8 mouse cellular contexts compared by ENCODE assay signal in the genomic region with DNA sequence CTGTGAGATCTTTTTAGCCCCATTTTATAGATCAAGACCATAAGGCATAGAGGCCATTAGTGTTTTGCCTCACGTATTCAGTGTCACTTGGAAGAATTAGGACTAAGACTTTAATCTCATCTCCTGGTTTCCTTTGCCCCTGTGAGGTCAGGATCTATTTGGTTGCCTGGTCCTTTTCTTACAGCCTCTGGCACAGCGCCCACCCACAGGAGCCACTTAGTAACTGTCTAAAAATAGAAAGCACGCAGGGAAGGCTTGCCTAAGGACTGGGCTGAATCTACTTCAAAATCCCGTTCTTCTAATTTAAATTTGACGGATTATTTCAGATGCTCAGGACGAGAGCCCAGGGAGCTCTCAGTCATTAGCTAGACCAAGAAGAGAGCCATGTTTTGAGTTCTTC. TPM values are rescaled to one million over a fixed set of nuclear protein-coding genes. Genes with fewer than 3 reads are reported as not detected.
A peak's percentile ranks its signal among the peaks of the same experiment; 100 is the strongest.
DNase-seq lines count a peak whose midpoint lies in the region; ATAC-seq and TF ChIP-seq lines count a peak whose summit lies in the region.

No protein-coding gene starts in this region.

- no peak overlapping the region for H3K9ac ChIP-seq in hindbrain, embryonic 15.5 days
- no peak overlapping the region for H3K9ac ChIP-seq in hindbrain, embryonic 13.5 days
- no peak overlapping the region for H3K9ac ChIP-seq in heart, embryonic 15.5 days

- peak; percentile 64 for DNase-seq in adrenal gland, postnatal 14 days
- DNase-seq in lung, adult 2 months, result peak; percentile 53
- DNase-seq in layer of hippocampus, adult 9-11 months, result no peak
- DNase-seq in thymus, postnatal 10 days (ENCODE audit: low spot score in 2 of 2), result no peak

- H3K27me3 ChIP-seq in hindbrain, embryonic 15.5 days, result no peaks in the 10 kb centered on the region
- no peaks in the 10 kb centered on the region for H3K27me3 ChIP-seq in hindbrain, embryonic 13.5 days
- no peaks in the 10 kb centered on the region for H3K27me3 ChIP-seq in heart, embryonic 15.5 days

- no peak overlapping the region for H3K4me2 ChIP-seq in hindbrain, embryonic 15.5 days
- H3K4me2 ChIP-seq in hindbrain, embryonic 13.5 days, result no peak overlapping the region
- peak overlapping the region; percentile 48 for H3K4me2 ChIP-seq in heart, embryonic 15.5 days

- 49% methylated on average over 6 of the region's 6 CpGs for WGBS in hindbrain, embryonic 15.5 days
- 58% methylated on average over 6 of the region's 6 CpGs for WGBS in hindbrain, embryonic 13.5 days
- 15% methylated on average over 6 of the region's 6 CpGs for WGBS in heart, embryonic 15.5 days
- 20% methylated on average over 6 of the region's 6 CpGs for WGBS in lung, adult 2 months

- no peaks in the 10 kb centered on the region for H3K36me3 ChIP-seq in hindbrain, embryonic 15.5 days
- no peaks in the 10 kb centered on the region for H3K36me3 ChIP-seq in hindbrain, embryonic 13.5 days
- no peaks in the 10 kb centered on the region for H3K36me3 ChIP-seq in heart, embryonic 15.5 days

- no peak for TF ChIP-seq POLR2A in lung, adult 2 months (IDR thresholded peaks at IDR 0.05; ENCODE audit: borderline replicate concordance, extremely low read depth, low read depth, low read length)

- ATAC-seq in hindbrain, embryonic 15.5 days (ENCODE audit: low FRiP score, low read depth), result no peak
- ATAC-seq in hindbrain, embryonic 13.5 days (ENCODE audit: low FRiP score), result no peak
- peak; percentile 73 for ATAC-seq in heart, embryonic 15.5 days (replicated peaks; ENCODE audit: insufficient number of reproducible peaks, insufficient read depth, low FRiP score, low read depth)
- ATAC-seq in megakaryocyte-erythroid progenitor cell, adult 5-6 weeks (replicated peaks; ENCODE audit: low FRiP score, low TSS enrichment, poor library complexity, severe bottlenecking), result no peak

- no peaks in the 10 kb centered on the region for H3K9me3 ChIP-seq in hindbrain, embryonic 15.5 days
- H3K9me3 ChIP-seq in hindbrain, embryonic 13.5 days, result no peaks in the 10 kb centered on the region
- no peaks in the 10 kb centered on the region for H3K9me3 ChIP-seq in heart, embryonic 15.5 days (replicated peaks)

- H3K4me3 ChIP-seq in hindbrain, embryonic 15.5 days, result no peak overlapping the region
- H3K4me3 ChIP-seq in hindbrain, embryonic 13.5 days, result no peak overlapping the region
- no peak overlapping the region for H3K4me3 ChIP-seq in heart, embryonic 15.5 days
- no peak overlapping the region for H3K4me3 ChIP-seq in lung, adult 2 months (replicated peaks; ENCODE audit: extremely low read depth, low read depth, low read length)

- TF ChIP-seq CTCF in lung, adult 2 months (IDR thresholded peaks at IDR 0.05; ENCODE audit: insufficient read depth, low read length), result no peak

- 0 out of 2 replicates have a peak, but pooled peaks cover 2% of the 10 kb centered on the region for H3K4me1 ChIP-seq in hindbrain, embryonic 15.5 days (replicated peaks)
- H3K4me1 ChIP-seq in hindbrain, embryonic 13.5 days (replicated peaks), result 0 out of 2 replicates have a peak, but pooled peaks cover 3% of the 10 kb centered on the region
- peaks cover 22% of the 10 kb centered on the region for H3K4me1 ChIP-seq in heart, embryonic 15.5 days (replicated peaks)
- peaks cover 19% of the 10 kb centered on the region for H3K4me1 ChIP-seq in lung, adult 2 months (ENCODE audit: control insufficient read depth, insufficient read depth, low read length)

- peak overlapping the region; percentile 55 for H3K27ac ChIP-seq in hindbrain, embryonic 15.5 days (replicated peaks)
- H3K27ac ChIP-seq in hindbrain, embryonic 13.5 days, result no peak overlapping the region
- peak overlapping the region; percentile 76 for H3K27ac ChIP-seq in heart, embryonic 15.5 days

RNA-seq across cellular contexts. Expression of gene Metap2, which starts 21.8 kb away (rescaled TPM):
- polyA plus RNA-seq in hindbrain, embryonic 15.5 days (2015; fragmentation: Nextera tagmentation; extraction: Ambion mirVana), result 153 and 156 TPM in 2 replicates
- polyA plus RNA-seq in hindbrain, embryonic 13.5 days (2015; fragmentation: Nextera tagmentation; extraction: Ambion mirVana), result 182 and 184 TPM in 2 replicates
- total RNA-seq in adrenal gland, postnatal 14 days (2021), result 239 and 243 TPM in 2 replicates
- 143 and 156 TPM in 2 replicates for polyA plus RNA-seq in heart, embryonic 15.5 days (2015; fragmentation: Nextera tagmentation; extraction: Ambion mirVana)
- 32.1 and 42.0 TPM in 2 replicates for polyA plus RNA-seq in lung, adult 2 months (2012; rRNA removed)
- 458 and 509 TPM in 2 replicates for total RNA-seq in megakaryocyte-erythroid progenitor cell, adult 5-6 weeks (2014; fragmentation: Nextera tagmentation)
- total RNA-seq in megakaryocyte-erythroid progenitor cell, adult 5-6 weeks (2017), result 577 and 616 TPM in 2 replicates

Comparison
In these comparisons a context has a peak if more than half of its experiments do, and no peak if none do; other contexts are left out.
1. DNase-seq: peak in adrenal gland, postnatal 14 days (single experiment) and lung, adult 2 months (single experiment); none in layer of hippocampus, adult 9-11 months (single experiment) and thymus, postnatal 10 days (0 of 2).